Mouse (Mus musculus) skeletal muscle tissue, adult 2 months (tissue): ENCODE data around the gene Fcgr4.

Experiments
- DNase-seq: peaks from one replicate; pipeline ENCODE4 v3.0.0-alpha.2; 2012; ENCODE audit warnings: low read depth, low spot score

The Fcgr4 gene

GRCm38 (mm10) chr1:171006905-171007304, 11.8 kb upstream of the Fcgr4 start:
- DNase-seq: no peak

DNA sequence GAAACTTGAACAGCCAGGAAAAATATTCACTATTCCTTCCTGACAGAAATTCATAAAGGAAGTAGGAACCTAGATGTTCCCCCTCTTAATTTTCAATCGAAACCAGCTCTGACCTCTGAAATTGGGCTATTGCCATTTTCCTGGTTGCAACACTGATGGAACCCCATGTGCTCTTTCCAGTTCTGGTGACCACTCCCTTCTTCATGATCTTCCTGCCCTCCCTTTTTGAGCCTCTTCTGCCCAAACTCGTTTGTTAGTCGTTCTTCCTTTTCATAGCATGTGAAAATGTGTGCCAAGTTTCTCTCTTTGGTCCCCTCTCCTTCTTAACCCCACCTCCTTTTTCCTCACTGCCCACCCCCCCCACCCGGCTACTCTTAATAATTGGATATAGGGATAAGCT, 7.0 kb upstream of the Fcgr4 start:
- DNase-seq: no peak

GRCm38 (mm10) chr1:171016676-171017356, 1.9 kb upstream of the Fcgr4 start:
- DNase-seq: no peak

- DNase-seq: no peak
These were observed 1.1 kb upstream of the Fcgr4 start for GRCm38 (mm10) chr1:171017468-171018158.

GRCm38 (mm10) chr1:171019311-171019950, 711 bp downstream of the Fcgr4 start:
- no peak for DNase-seq

DNA sequence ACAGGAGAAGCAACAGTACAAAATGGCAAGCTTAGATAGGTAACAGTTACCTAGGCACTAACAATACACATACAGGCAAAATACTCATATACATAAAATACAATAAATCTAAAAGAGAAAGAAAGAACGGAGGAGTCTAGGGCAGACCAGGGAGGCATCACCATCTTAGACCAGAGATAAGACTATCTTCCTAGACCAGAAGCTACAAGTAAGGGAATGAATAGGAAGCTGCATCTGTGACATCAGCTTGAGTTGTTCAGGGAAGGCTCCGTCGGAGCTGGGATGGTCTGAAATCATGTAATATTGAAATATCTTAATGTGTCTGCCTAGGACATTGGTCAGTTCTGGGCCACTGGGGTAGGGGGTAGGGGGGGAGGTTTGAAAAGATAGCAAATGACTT, 13.0 kb downstream of the Fcgr4 start:
- no peak for DNase-seq

DNA sequence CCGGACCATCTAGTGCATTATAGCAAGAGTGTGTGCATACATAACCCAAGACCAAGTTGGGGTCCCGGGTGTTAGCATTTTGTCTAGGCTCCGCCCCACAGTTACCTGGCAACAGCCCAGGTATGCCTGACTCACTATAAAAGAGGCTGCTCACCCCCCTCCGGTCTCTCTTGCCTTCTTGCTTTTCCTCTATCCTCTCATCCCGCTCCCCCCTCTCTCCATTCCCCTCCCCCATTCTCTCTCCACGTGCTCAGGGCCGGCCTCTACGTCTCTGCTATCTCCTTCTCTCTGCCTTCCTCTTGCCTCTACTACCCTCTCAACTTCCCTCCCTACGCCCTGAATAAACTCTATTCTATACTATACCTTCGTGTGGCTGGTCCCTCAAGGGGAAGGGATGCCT, 14.0 kb downstream of the Fcgr4 start:
- DNase-seq: no peak

DNA sequence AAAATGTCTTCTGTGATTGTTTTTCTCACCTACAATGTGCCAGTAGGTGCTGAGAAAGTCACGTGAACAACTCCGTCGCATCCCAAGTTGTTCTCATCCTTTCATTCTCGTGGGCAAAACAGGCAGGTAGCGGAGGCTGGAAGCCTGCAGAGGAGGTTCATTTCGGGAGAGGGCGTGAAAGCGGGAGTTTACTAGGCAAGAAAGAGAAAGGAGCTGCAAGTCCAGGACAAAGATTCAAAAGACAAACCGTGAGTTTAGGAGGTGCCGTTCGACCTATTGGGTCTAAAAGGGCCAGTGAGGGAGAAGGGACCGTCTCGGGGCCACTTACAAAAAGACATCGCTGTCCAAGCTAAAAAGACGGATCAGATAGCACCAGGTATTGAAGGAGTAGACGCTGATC, 14.5 kb downstream of the Fcgr4 start:
- DNase-seq: no peak

- peak; percentile 77 for DNase-seq
These were observed 15.0 kb downstream of the Fcgr4 start for GRCm38 (mm10) chr1:171033756-171034155.

DNA sequence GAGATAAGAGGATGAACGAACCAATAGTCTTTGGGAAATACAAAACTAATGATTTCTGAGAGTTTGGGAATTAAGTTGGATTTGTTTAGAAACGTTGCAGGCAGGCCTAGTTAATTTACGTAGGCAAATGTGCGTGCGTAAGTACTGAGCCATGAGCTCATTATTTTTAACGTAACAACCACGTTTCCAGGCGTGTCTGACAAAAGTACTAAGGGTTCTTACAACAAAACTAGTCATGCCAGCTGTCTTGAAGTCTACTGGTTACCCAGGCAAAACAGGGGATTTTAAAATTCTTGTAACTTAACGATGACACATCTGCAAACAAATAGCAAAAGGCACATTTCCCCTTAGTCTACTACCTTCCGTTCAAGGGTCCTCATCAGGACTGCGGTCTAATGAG, 15.5 kb downstream of the Fcgr4 start:
- no peak for DNase-seq

DNA sequence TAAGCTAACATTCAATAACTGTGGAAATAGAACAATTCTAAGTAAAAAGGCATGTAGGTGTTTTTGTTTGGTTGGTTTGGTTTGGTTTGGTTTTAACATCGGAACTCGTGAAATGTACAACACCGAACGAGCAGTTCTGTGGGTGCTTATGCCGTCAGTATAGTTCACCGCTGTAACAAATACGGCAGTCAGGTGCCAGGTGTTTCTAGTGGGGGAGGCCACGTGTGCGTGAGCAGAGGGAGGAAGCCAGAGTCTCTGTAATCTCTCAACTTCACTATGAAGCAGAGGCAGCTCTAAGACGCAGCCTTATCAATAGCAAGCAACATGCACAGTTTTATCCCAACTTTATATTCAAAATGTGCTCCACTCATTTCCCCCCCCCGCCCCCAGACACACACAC, 16.9 kb downstream of the Fcgr4 start:
- DNase-seq: no peak

DNA sequence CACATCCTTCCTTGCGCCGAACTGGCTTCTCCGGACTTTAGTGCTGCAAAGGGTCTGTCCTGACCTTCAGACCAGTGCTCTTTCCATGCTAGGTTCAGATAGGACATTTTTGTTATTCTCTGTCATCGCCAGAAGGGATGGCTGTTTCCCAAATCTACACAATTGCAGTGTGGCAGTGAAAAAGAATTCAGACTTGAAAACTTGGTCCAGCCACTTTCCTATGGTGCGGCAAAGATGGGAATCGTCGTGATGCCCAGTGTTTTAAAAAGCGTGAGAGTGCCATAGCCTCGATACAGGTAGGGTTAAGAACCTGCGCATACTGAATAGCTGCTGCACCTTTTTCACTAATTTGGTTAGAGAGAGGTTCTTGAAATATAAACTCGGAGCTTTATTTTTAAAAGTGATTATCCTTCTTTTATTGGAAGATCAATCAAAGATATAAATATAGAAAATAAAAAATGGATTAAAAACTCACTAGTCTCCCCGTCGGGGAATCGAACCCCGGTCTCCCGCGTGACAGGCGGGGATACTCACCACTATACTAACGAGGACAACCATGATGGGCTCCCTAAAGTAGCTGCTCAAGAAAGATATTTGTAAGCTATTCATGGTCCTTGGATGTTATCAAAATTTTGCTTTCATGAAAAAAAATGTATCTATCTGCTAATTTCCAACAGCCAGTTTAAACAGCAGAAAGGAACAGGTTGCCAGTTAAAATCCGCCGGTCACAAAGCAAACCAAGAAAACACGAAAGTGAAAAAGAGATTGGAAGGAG, 18.0 kb downstream of the Fcgr4 start:
- peak; percentile 77 for DNase-seq

- DNase-seq: peak; percentile 89
These were observed 19.4 kb downstream of the Fcgr4 start for GRCm38 (mm10) chr1:171037861-171038721.

- DNase-seq: no peak
These were observed 20.4 kb downstream of the Fcgr4 start for GRCm38 (mm10) chr1:171039135-171039534.

- no peak for DNase-seq
These were observed 21.2 kb downstream of the Fcgr4 start for GRCm38 (mm10) chr1:171039880-171040279.

- no peak for DNase-seq
These were observed 25.0 kb downstream of the Fcgr4 start for GRCm38 (mm10) chr1:171043594-171044153.

- peak; percentile 93 for DNase-seq
These were observed 25.8 kb downstream of the Fcgr4 start for GRCm38 (mm10) chr1:171044365-171045078.

DNA sequence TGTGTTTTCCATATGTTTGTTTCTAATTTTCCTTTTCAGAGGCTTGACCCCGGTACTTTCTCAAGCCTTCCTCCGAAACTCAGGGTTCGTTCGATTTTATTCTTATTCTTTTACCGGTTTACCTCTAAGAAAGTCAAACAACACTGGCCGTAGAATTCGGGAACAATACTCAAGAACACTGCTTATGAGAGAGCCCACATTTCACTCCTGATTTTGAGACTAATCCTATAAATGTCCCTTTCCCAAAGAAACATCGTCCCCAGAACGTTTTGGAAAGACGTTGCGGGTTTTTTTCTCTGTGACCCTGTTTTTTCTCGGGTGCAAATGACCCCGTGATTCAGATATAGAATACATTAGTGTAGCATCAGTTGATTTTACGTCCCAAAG, 26.4 kb downstream of the Fcgr4 start:
- DNase-seq: no peak

DNA sequence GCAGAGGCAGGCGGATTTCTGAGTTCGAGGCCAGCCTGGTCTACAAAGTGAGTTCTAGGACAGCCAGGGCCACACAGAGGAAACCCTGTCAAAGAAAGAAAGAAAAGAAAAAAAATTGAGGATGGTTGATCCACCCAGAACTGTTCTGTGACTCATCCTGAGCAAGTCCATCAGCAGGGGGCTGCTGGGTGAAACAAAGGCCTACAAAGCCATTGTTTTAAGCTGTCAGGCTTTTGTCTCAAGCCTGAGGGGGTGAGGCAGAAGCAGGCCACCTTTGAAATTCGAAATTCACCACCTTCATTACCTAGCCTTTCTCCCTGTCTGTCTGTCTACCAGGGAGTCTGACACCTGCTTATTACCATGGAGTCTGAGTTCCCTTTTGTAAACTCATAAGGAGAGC, 27.8 kb downstream of the Fcgr4 start:
- no peak for DNase-seq

DNA sequence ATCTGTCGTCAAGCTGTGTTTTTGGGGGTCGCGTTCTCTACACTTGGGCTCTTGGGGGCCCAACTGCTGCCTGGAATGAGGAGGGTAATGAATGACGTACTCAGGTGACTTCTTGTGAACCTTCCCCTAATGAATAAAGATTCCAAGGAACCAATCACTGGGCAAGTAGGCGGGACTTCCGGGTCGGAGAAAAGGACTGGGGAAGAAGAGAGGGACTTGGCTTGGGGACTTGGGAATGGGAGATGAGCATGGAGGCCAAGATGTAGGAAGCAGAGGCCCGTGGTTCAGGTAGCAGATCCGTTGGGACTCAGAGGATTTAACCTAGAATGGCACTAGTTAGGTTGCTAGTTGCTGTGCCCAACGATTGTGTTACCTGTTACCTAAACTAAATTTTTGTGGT, 30.5 kb downstream of the Fcgr4 start:
- no peak for DNase-seq
